ENCODE assay signal across 11 mouse cellular contexts in genomic region chr5:90029751-90030150, GRCm38 (mm10).
DNase-seq lines count a peak whose midpoint lies in the region; ATAC-seq and TF ChIP-seq lines count a peak whose summit lies in the region.
"Had no signal": no experiment of that assay in that cellular context is flagged by ENCODE, and none has a peak within 500 bp of the region (broad histone marks: within the 10 kb centered on the region; RNA-seq: fewer than 3 reads in every experiment).

No protein-coding gene starts in this region.

- whole genome bisulfite sequencing in heart, embryonic 12.5 days, result 60% methylated on average over 6 of the region's 6 CpGs
- WGBS in kidney, postnatal 0 days, result 6% methylated on average over 6 of the region's 6 CpGs
- WGBS in forebrain, embryonic 14.5 days, result 80% methylated on average over 6 of the region's 6 CpGs

- no peak for TF ChIP-seq CTCF in kidney, postnatal 0 days (IDR thresholded peaks at IDR 0.05; ENCODE audit: low read depth)

- DNase-seq in heart, adult 18-20 months, result peak; percentile 64 to 79
- peak; percentile 16 for DNase-seq in adipocyte (ENCODE audit: low spot score)
- peak; percentile 32 for DNase-seq in embryo, embryonic 9.5 days (ENCODE audit: extremely low spot score)
- peak; percentile 70 for DNase-seq in kidney, postnatal 0 days (ENCODE audit: low spot score)
- no peak for DNase-seq in right cerebral cortex, adult 2 months (ENCODE audit: low spot score in 2 of 2)
- DNase-seq in forebrain, embryonic 14.5 days (ENCODE audit: low spot score), result no peak

- H3K4me2 ChIP-seq in heart, embryonic 12.5 days, result no peak overlapping the region
- no peak overlapping the region for H3K4me2 ChIP-seq in kidney, postnatal 0 days (ENCODE audit: low read length)
- H3K4me2 ChIP-seq in forebrain, embryonic 14.5 days (ENCODE audit: low read length), result no peak overlapping the region
- H3K4me2 ChIP-seq: embryonic facial prominence, embryonic 12.5 days; lung, embryonic 15.5 days had no signal

- H3K9ac ChIP-seq in heart, embryonic 12.5 days, result no peak overlapping the region
- H3K9ac ChIP-seq in kidney, postnatal 0 days (ENCODE audit: low read depth, low read length), result no peak overlapping the region
- H3K9ac ChIP-seq in forebrain, embryonic 14.5 days (ENCODE audit: low read length), result no peak overlapping the region
- H3K9ac ChIP-seq: embryonic facial prominence, embryonic 12.5 days; lung, embryonic 15.5 days had no signal

- no peak for ATAC-seq in heart, embryonic 12.5 days (ENCODE audit: insufficient number of reproducible peaks, low FRiP score)
- ATAC-seq in kidney, postnatal 0 days (replicated peaks; ENCODE audit: low FRiP score, low read depth), result no peak; the same call in 1 of the 2 replicates
- no peak for ATAC-seq in forebrain, embryonic 14.5 days
- no peak for ATAC-seq in megakaryocyte-erythroid progenitor cell, adult 5-6 weeks (replicated peaks; ENCODE audit: low FRiP score, low TSS enrichment, poor library complexity, severe bottlenecking)
- ATAC-seq: Patski had no signal

- no peak overlapping the region for H3K27ac ChIP-seq in heart, embryonic 12.5 days (ENCODE audit: poor library complexity, severe bottlenecking)
- H3K27ac ChIP-seq in kidney, postnatal 0 days, result no peak overlapping the region
- no peak overlapping the region for H3K27ac ChIP-seq in forebrain, embryonic 14.5 days (ENCODE audit: low read depth, low read length)
- H3K27ac ChIP-seq: embryonic facial prominence, embryonic 12.5 days; lung, embryonic 15.5 days had no signal

- 0 out of 2 replicates have a peak, but pooled peaks cover 3% of the 10 kb centered on the region for H3K4me1 ChIP-seq in heart, embryonic 12.5 days (replicated peaks)
- 0 out of 2 replicates have a peak, but pooled peaks cover 5% of the 10 kb centered on the region for H3K4me1 ChIP-seq in kidney, postnatal 0 days (replicated peaks; ENCODE audit: insufficient read depth, low read length)
- H3K4me1 ChIP-seq in forebrain, embryonic 14.5 days (ENCODE audit: control insufficient read depth, insufficient read depth, low read length), result no peaks in the 10 kb centered on the region
- H3K4me1 ChIP-seq: embryonic facial prominence, embryonic 12.5 days had no signal

- H3K4me3 ChIP-seq in heart, embryonic 12.5 days, result no peak overlapping the region
- no peak overlapping the region for H3K4me3 ChIP-seq in kidney, postnatal 0 days (replicated peaks; ENCODE audit: low read depth, low read length)
- H3K4me3 ChIP-seq in forebrain, embryonic 14.5 days (ENCODE audit: low read depth, low read length), result no peak overlapping the region
- H3K4me3 ChIP-seq: embryonic facial prominence, embryonic 12.5 days; lung, embryonic 15.5 days had no signal

- H3K27me3 ChIP-seq in heart, embryonic 12.5 days (replicated peaks), result no peaks in the 10 kb centered on the region
- H3K27me3 ChIP-seq in kidney, postnatal 0 days (ENCODE audit: insufficient read depth, low read length), result no peaks in the 10 kb centered on the region
- H3K27me3 ChIP-seq in forebrain, embryonic 14.5 days (replicated peaks; ENCODE audit: control insufficient read depth, insufficient read depth, low read length), result no peaks in the 10 kb centered on the region
- H3K27me3 ChIP-seq: embryonic facial prominence, embryonic 12.5 days; lung, embryonic 15.5 days had no signal

- no peaks in the 10 kb centered on the region for H3K36me3 ChIP-seq in heart, embryonic 12.5 days
- no peaks in the 10 kb centered on the region for H3K36me3 ChIP-seq in kidney, postnatal 0 days (ENCODE audit: insufficient read depth, low read length)
- H3K36me3 ChIP-seq in forebrain, embryonic 14.5 days (ENCODE audit: control insufficient read depth, insufficient read depth, low read length), result no peaks in the 10 kb centered on the region
- H3K36me3 ChIP-seq: embryonic facial prominence, embryonic 12.5 days; lung, embryonic 15.5 days had no signal

- H3K9me3 ChIP-seq in heart, embryonic 12.5 days (replicated peaks), result no peaks in the 10 kb centered on the region
- no peaks in the 10 kb centered on the region for H3K9me3 ChIP-seq in kidney, postnatal 0 days (replicated peaks; ENCODE audit: low read length)
- H3K9me3 ChIP-seq in forebrain, embryonic 14.5 days (replicated peaks; ENCODE audit: control insufficient read depth, low read length), result no peaks in the 10 kb centered on the region
- H3K9me3 ChIP-seq: embryonic facial prominence, embryonic 12.5 days; lung, embryonic 15.5 days had no signal

Comparison
In these comparisons a context has a peak if more than half of its experiments do, and no peak if none do; other contexts are left out.
1. DNase-seq: peak in heart, adult 18-20 months (2 of 2), adipocyte (single experiment), embryo, embryonic 9.5 days (single experiment) and kidney, postnatal 0 days (single experiment); none in right cerebral cortex, adult 2 months (0 of 2) and forebrain, embryonic 14.5 days (single experiment).